Mouse (Mus musculus): ENCODE results near the gene Ppp3ca. TPM values are rescaled to one million over a fixed set of nuclear protein-coding genes. Genes with fewer than 3 reads are reported as not detected.

Ppp3ca gene
- polyA plus RNA-seq, 1 experiment from 2014 or later = 145 TPM

GRCm38 (mm10) chr3:136790261-136790871, 120.4 kb downstream of the Ppp3ca start:
- Histone ChIP-seq H3K27me3 (ENCODE audit: control insufficient read depth, insufficient read depth, low read length) (no peaks in the 10 kb centered on the region), H3K9ac (replicated peaks; ENCODE audit: low read length) (no peak overlapping the region), H3K4me3 (replicated peaks; ENCODE audit: low read depth, low read length) (no peak overlapping the region), H3K4me2 (ENCODE audit: low read length) (no peak overlapping the region), H3K9me3 (ENCODE audit: control insufficient read depth, low read length) (no peaks in the 10 kb centered on the region), H3K27ac (replicated peaks; ENCODE audit: low read depth, low read length) (peak overlapping the region; percentile 45; the same call in 1 of the 2 replicates), H3K4me1 (ENCODE audit: control insufficient read depth, insufficient read depth, low read length) (peaks cover 21% of the 10 kb centered on the region), H3K36me3 (ENCODE audit: control insufficient read depth, insufficient read depth, low read length) (no peaks in the 10 kb centered on the region)
- DNase-seq (peak; percentile 19), ATAC-seq (ENCODE audit: low FRiP score, low TSS enrichment) (peak; percentile 24; the same call in 1 of the 2 replicates)
- 54% methylated on average over 4 of the region's 4 CpGs for WGBS

GRCm38 (mm10) chr3:136791404-136791803, 121.5 kb downstream of the Ppp3ca start:
- Histone ChIP-seq H3K9ac (replicated peaks; ENCODE audit: low read length) (no peak overlapping the region), H3K4me3 (replicated peaks; ENCODE audit: low read depth, low read length) (no peak overlapping the region), H3K9me3 (ENCODE audit: control insufficient read depth, low read length) (no peaks in the 10 kb centered on the region), H3K4me1 (ENCODE audit: control insufficient read depth, insufficient read depth, low read length) (peaks cover 18% of the 10 kb centered on the region), H3K36me3 (ENCODE audit: control insufficient read depth, insufficient read depth, low read length) (no peaks in the 10 kb centered on the region), H3K4me2 (ENCODE audit: low read length) (no peak overlapping the region), H3K27ac (replicated peaks; ENCODE audit: low read depth, low read length) (no peak overlapping the region), H3K27me3 (ENCODE audit: control insufficient read depth, insufficient read depth, low read length) (no peaks in the 10 kb centered on the region)
- WGBS = 89% methylated on average over 5 of the region's 5 CpGs
- no peak for ATAC-seq (ENCODE audit: low FRiP score, low TSS enrichment)
- no peak for DNase-seq

DNA sequence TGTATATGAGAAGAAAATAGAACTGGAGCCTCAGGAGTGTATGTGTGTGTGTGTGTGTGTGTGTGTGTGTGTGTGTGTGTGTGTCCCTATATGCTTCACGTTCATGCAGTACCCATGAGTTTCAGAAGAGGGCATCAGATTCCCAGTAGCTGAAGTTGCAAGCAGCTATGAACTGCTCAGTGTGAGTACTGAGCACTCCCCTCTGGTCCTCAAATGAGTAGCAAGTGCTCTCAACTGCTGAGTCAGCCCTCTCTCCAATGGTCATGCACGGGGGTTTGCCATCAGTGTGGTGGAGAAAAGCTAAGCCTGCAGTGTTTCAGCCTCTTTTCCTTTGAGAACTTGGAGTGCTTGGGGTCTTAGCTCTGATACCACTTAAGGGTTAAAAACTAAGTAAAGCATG, 122.0 kb downstream of the Ppp3ca start:
- ATAC-seq (ENCODE audit: low FRiP score, low TSS enrichment) = no peak
- WGBS = 95% methylated on average over 2 of the region's 2 CpGs
- Histone ChIP-seq H3K36me3 (ENCODE audit: control insufficient read depth, insufficient read depth, low read length) (no peaks in the 10 kb centered on the region), H3K4me1 (ENCODE audit: control insufficient read depth, insufficient read depth, low read length) (peaks cover 18% of the 10 kb centered on the region), H3K27me3 (ENCODE audit: control insufficient read depth, insufficient read depth, low read length) (no peaks in the 10 kb centered on the region), H3K4me3 (replicated peaks; ENCODE audit: low read depth, low read length) (no peak overlapping the region), H3K4me2 (ENCODE audit: low read length) (no peak overlapping the region), H3K9ac (replicated peaks; ENCODE audit: low read length) (no peak overlapping the region), H3K27ac (replicated peaks; ENCODE audit: low read depth, low read length) (no peak overlapping the region), H3K9me3 (ENCODE audit: control insufficient read depth, low read length) (no peaks in the 10 kb centered on the region)
- DNase-seq = no peak

DNA sequence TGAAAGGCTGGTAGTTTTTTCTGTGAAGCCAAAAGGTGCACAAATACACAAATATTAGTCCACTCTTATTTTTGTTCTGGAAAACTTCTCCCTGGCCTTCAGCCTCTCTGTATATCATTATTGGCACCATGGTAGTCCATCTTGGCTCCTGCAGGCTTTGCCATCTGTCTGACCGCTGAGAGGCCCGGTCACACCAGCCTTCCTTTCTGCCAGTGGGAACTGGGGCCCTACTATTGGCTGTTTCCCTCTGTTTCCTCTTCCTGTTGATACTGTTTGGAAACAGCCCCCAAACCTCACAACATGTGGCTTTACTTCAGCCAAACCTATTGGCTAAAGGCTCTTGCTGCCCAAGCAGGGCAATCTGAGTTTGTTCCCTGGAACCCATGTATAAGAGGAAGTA, 123.5 kb downstream of the Ppp3ca start:
- DNase-seq = no peak
- no peaks in the 10 kb centered on the region for H3K27me3 ChIP-seq (ENCODE audit: control insufficient read depth, insufficient read depth, low read length)
- H3K4me3 ChIP-seq (replicated peaks; ENCODE audit: low read depth, low read length) = no peak overlapping the region

GRCm38 (mm10) chr3:136794426-136795217, 124.7 kb downstream of the Ppp3ca start:
- no peak overlapping the region for H3K4me3 ChIP-seq (replicated peaks; ENCODE audit: low read depth, low read length)
- WGBS = 90% methylated on average over 7 of the region's 7 CpGs
- no peaks in the 10 kb centered on the region for H3K9me3 ChIP-seq (ENCODE audit: control insufficient read depth, low read length)
- DNase-seq (no peak), ATAC-seq (ENCODE audit: low FRiP score, low TSS enrichment) (no peak)
- H3K27ac ChIP-seq (replicated peaks; ENCODE audit: low read depth, low read length) = no peak overlapping the region
- H3K36me3 ChIP-seq (ENCODE audit: control insufficient read depth, insufficient read depth, low read length) = 0 out of 2 replicates have a peak, but pooled peaks cover 3% of the 10 kb centered on the region
- no peak overlapping the region for H3K9ac ChIP-seq (replicated peaks; ENCODE audit: low read length)
- H3K4me2 ChIP-seq (ENCODE audit: low read length) = no peak overlapping the region
- peaks cover 18% of the 10 kb centered on the region for H3K4me1 ChIP-seq (ENCODE audit: control insufficient read depth, insufficient read depth, low read length)
- H3K27me3 ChIP-seq (ENCODE audit: control insufficient read depth, insufficient read depth, low read length) = no peaks in the 10 kb centered on the region

More for the DNA sequence above, 123.5 kb downstream of the Ppp3ca start:
- ATAC-seq (ENCODE audit: low FRiP score, low TSS enrichment) = no peak
- H3K27ac ChIP-seq (replicated peaks; ENCODE audit: low read depth, low read length) = no peak overlapping the region
- 94% methylated on average over 2 of the region's 2 CpGs for WGBS
- H3K36me3 ChIP-seq (ENCODE audit: control insufficient read depth, insufficient read depth, low read length) = no peaks in the 10 kb centered on the region
- H3K4me1 ChIP-seq (ENCODE audit: control insufficient read depth, insufficient read depth, low read length) = peaks cover 18% of the 10 kb centered on the region
- H3K4me2 ChIP-seq (ENCODE audit: low read length) = no peak overlapping the region
- H3K9me3 ChIP-seq (ENCODE audit: control insufficient read depth, low read length) = no peaks in the 10 kb centered on the region
- H3K9ac ChIP-seq (replicated peaks; ENCODE audit: low read length) = no peak overlapping the region

DNA sequence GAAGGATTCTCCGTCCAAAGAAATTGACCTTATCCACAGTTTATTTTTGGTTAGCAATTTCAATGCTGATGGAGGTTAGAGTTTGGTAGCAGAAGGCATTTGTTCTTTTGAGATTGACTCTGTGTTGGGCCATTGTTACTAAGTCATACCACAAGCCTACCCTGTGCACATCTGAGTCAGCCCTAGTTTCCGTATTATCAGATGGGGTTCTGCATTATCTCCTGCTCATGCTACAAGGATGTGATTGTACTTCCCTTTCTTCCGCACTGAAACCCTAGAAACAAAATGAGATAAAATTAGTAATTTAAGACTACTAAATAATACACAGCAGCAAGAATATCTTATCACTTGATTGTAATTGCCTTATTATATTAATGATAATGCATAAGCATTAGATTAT, 129.0 kb downstream of the Ppp3ca start:
- Histone ChIP-seq H3K4me3 (replicated peaks; ENCODE audit: low read depth, low read length) (no peak overlapping the region), H3K4me1 (ENCODE audit: control insufficient read depth, insufficient read depth, low read length) (no peaks in the 10 kb centered on the region), H3K27me3 (ENCODE audit: control insufficient read depth, insufficient read depth, low read length) (no peaks in the 10 kb centered on the region), H3K9me3 (ENCODE audit: control insufficient read depth, low read length) (no peaks in the 10 kb centered on the region), H3K4me2 (ENCODE audit: low read length) (no peak overlapping the region), H3K36me3 (ENCODE audit: control insufficient read depth, insufficient read depth, low read length) (0 out of 2 replicates have a peak, but pooled peaks cover 3% of the 10 kb centered on the region), H3K9ac (replicated peaks; ENCODE audit: low read length) (no peak overlapping the region), H3K27ac (replicated peaks; ENCODE audit: low read depth, low read length) (no peak overlapping the region)
- WGBS = 95% methylated on average over 3 of the region's 3 CpGs
- no peak for DNase-seq
- ATAC-seq (ENCODE audit: low FRiP score, low TSS enrichment) = no peak

DNA sequence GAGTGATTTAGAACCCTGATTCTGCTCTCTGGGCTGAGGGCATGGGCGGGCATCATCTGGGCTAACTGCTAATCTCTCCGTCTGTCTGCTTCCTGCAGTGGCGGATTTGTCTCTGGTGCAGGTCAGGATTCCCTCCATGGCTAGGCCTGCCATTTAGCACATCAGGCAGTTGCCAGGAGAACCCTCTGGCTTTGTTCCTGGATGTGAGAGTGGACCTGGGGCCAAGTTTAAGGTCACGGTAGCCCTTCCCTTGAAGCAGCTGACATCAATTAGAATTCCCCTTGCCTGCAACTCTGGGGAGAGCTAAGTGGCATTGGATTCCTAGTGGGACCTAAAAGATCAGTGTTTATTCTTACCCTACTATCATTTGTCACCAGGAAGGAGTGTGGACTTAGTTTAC, 132.7 kb downstream of the Ppp3ca start:
- Histone ChIP-seq H3K36me3 (ENCODE audit: control insufficient read depth, insufficient read depth, low read length) (0 out of 2 replicates have a peak, but pooled peaks cover 3% of the 10 kb centered on the region), H3K4me1 (ENCODE audit: control insufficient read depth, insufficient read depth, low read length) (no peaks in the 10 kb centered on the region), H3K4me2 (ENCODE audit: low read length) (no peak overlapping the region), H3K27ac (replicated peaks; ENCODE audit: low read depth, low read length) (no peak overlapping the region), H3K4me3 (replicated peaks; ENCODE audit: low read depth, low read length) (no peak overlapping the region), H3K9me3 (ENCODE audit: control insufficient read depth, low read length) (no peaks in the 10 kb centered on the region), H3K27me3 (ENCODE audit: control insufficient read depth, insufficient read depth, low read length) (no peaks in the 10 kb centered on the region), H3K9ac (replicated peaks; ENCODE audit: low read length) (no peak overlapping the region)
- DNase-seq = no peak
- no peak for ATAC-seq (ENCODE audit: low FRiP score, low TSS enrichment)
- WGBS = 82% methylated on average over 4 of the region's 4 CpGs

GRCm38 (mm10) chr3:136805897-136806296, 136.0 kb downstream of the Ppp3ca start:
- DNase-seq (no peak), ATAC-seq (ENCODE audit: low FRiP score, low TSS enrichment) (no peak)
- H3K27ac ChIP-seq (replicated peaks; ENCODE audit: low read depth, low read length) = no peak overlapping the region
- H3K4me3 ChIP-seq (replicated peaks; ENCODE audit: low read depth, low read length) = no peak overlapping the region
- no peaks in the 10 kb centered on the region for H3K4me1 ChIP-seq (ENCODE audit: control insufficient read depth, insufficient read depth, low read length)
- H3K4me2 ChIP-seq (ENCODE audit: low read length) = no peak overlapping the region
- no peaks in the 10 kb centered on the region for H3K9me3 ChIP-seq (ENCODE audit: control insufficient read depth, low read length)
- H3K9ac ChIP-seq (replicated peaks; ENCODE audit: low read length) = no peak overlapping the region
- no peaks in the 10 kb centered on the region for H3K36me3 ChIP-seq (ENCODE audit: control insufficient read depth, insufficient read depth, low read length)
- 96% methylated on average over 4 of the region's 4 CpGs for WGBS
- no peaks in the 10 kb centered on the region for H3K27me3 ChIP-seq (ENCODE audit: control insufficient read depth, insufficient read depth, low read length)

- Histone ChIP-seq H3K9ac (replicated peaks; ENCODE audit: low read length) (no peak overlapping the region), H3K9me3 (ENCODE audit: control insufficient read depth, low read length) (no peaks in the 10 kb centered on the region), H3K36me3 (ENCODE audit: control insufficient read depth, insufficient read depth, low read length) (no peaks in the 10 kb centered on the region), H3K27ac (replicated peaks; ENCODE audit: low read depth, low read length) (no peak overlapping the region), H3K4me2 (ENCODE audit: low read length) (no peak overlapping the region), H3K27me3 (ENCODE audit: control insufficient read depth, insufficient read depth, low read length) (no peaks in the 10 kb centered on the region), H3K4me3 (replicated peaks; ENCODE audit: low read depth, low read length) (no peak overlapping the region), H3K4me1 (ENCODE audit: control insufficient read depth, insufficient read depth, low read length) (no peaks in the 10 kb centered on the region)
- DNase-seq (no peak), ATAC-seq (ENCODE audit: low FRiP score, low TSS enrichment) (no peak)
- 52% methylated on average over 3 of the region's 3 CpGs for WGBS
These were observed 140.3 kb downstream of the Ppp3ca start for GRCm38 (mm10) chr3:136810271-136810670.

All from midbrain, embryonic 14.5 days (tissue).